Mouse (Mus musculus) left cerebral cortex, postnatal 36 days (tissue): Measurements from ENCODE around the gene Csn2. TPM values are rescaled to one million over a fixed set of nuclear protein-coding genes. Genes with fewer than 3 reads are reported as not detected.

Experiments used
- DNase-seq, 2 experiments: peaks; one replicate each; pipeline ENCODE4 v3.0.0; 2021 to 2022; ENCODE audit warnings: low spot score in 2 of 2, mixed read lengths in 1 of 2
- intact Hi-C: fragments of 180-260 bp; cut with DNase I; formaldehyde crosslinking; loops from one replicate; pipeline ENCODE4 v1.15.1; 2025
- total RNA-seq, 2 experiments: library from RNA; stranded (reverse); gene quantifications; 2 replicates each; pipeline ENCODE4 v1.2.3; 2021

The Csn2 gene
- not detected for total RNA-seq

DNA sequence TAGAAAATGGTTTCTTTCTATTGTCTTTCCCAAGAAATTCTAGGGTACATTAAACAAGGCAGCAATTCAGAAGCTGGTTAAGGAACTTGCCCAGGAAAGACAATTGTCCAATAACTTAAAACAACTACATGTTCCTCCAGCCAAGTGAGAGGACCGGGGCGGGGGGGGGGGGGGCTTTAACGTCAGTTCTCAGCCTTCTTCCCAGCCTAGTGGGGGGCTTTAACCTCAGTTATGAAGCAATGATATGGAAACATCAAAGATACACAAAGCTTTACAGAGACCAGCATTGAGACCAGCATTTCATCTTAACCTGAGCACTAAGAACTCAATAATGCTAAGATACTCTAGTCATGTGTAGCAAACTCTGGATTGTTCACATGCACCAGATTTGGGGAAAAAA, at the start of gene Csn2:
Gene Csn2, minus strand, starts transcription at position 101 of the 400 bp plus-strand sequence.
- DNase-seq = no peak
- intact Hi-C loops = no loop called here

DNA sequence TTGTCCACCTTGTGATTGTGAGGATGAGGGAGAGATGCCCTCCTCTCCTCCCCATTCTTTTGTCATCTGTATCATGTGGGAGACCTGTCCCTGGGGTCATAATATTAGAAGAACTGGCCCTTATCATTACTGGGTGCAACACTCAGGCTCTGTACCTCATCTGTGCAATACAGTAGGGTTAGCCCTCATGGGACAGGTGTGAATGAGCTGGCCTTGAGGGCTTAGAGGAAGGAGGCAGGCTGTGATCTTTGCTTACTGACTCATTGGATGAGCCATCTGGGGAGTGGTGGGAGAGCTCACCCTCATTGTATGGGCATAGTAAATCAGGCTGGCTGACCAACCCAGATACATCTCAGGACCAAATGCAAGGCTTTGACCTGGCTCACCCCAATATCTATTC, 35.4 kb upstream of the Csn2 start:
- DNase-seq = no peak
- intact Hi-C loops = no loop called here

DNA sequence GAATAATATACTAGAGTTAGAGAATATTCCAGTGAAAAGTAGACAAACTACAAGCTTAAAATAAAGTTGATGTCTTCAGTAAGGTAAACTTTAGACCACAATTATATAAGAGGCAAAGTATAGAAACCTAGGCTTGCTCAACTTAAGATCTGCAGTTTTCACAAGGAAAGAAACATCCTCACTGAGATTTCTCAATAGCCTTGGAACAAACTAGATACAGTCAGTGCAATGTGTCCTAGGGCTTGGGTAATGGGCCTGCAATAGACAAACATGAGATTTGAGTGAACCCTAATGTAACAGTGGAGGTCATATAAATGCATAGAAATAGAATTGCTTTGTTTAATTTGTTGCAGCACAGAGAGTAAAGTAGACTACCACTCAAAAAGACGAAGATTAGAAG, 6.5 kb upstream of the Csn2 start:
- DNase-seq = no peak
- intact Hi-C loops = no loop called here

DNA sequence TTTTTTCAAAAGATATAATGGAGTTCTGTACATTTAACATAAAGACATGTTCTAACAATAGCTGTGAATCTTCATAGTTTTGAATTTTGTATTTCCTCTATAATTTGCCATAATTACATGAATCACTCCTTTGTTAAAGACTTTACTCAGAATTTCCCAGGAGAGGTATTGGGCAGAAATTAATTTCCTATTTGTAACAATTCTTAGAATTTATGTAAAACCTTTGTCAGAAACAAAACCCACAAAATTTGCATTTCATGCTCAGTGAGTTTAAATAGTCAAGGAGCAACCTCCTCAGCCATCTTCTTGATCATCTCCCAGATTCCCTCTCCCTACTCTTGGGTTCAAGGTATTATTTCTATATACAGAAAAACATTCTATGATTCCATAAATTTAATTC, 33.5 kb downstream of the Csn2 start, which contains the start of gene Csn1s1:
Gene Csn1s1, plus strand, starts transcription at position 301 of the 400 bp plus-strand sequence.
- no peak for DNase-seq
- intact Hi-C loops = no loop called here

DNA sequence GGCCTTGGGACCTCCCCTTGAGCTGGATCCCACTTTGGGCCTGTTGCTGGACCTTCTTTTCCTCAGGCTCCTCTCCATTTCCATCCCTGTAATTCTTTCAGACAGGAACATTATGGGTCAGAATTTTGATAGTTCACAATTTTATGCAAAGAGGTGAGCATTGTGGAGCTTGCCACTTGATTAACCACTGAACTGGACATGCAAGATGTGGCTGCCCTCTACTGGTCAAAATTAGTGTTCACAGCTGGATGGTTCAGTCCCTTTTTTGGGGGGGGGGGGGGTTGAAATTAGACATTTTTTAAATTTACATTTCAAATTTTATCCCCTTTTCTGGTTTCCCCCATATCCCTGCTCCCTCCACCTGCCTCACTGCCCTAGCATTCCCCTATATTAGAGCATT, 56.6 kb downstream of the Csn2 start:
- no peak for DNase-seq

More for the DNA sequence above, 56.6 kb downstream of the Csn2 start:
- intact Hi-C loops = no loop called here

Other genes starting within 250 kb of the Csn2 start
- gene Ugt2a2, start 217.4 kb downstream of the Csn2 start, total RNA-seq = not detected
- not detected for gene Gm43638, start 212.8 kb downstream of the Csn2 start, total RNA-seq
- not detected for gene Ugt2a1, start 208.8 kb downstream of the Csn2 start, total RNA-seq
- not detected for gene Sult1b1, start 161.4 kb downstream of the Csn2 start, total RNA-seq
- not detected for gene Sult1d1, start 130.6 kb downstream of the Csn2 start, total RNA-seq
- not detected for gene Sult1e1, start 108.0 kb downstream of the Csn2 start, total RNA-seq
- not detected for gene Csn1s1, start 33.4 kb downstream of the Csn2 start, total RNA-seq
- gene Csn1s2a, start 74.9 kb upstream of the Csn2 start, total RNA-seq = not detected
- gene Csn1s2b, start 108.5 kb upstream of the Csn2 start, total RNA-seq = not detected
- gene Prr27, start 126.1 kb upstream of the Csn2 start, total RNA-seq = not detected
- gene Odam, start 185.4 kb upstream of the Csn2 start, total RNA-seq = not detected
- gene Csn3, start 225.9 kb upstream of the Csn2 start, total RNA-seq = not detected